Mouse (Mus musculus) hindbrain, postnatal 0 days (tissue): ENCODE measurements around the gene Gm13276. TPM values are rescaled to one million over a fixed set of nuclear protein-coding genes. Genes with fewer than 3 reads are reported as not detected.
A peak's percentile ranks its signal among the peaks of the same experiment; 100 is the strongest.
"Not testable (repeated sequence)": the region's sequence is repeated elsewhere in the genome, so short reads cannot be mapped to it uniquely, and the experiment has no call there.

ENCODE experiments used
- ATAC-seq: fragments of 200-750 bp; cut with Nextera tagmentation; 2 replicates; pipeline ENCODE4 v1.8.0; 2017; ENCODE audit warnings: mild to moderate bottlenecking, moderate TSS enrichment, moderate library complexity
- DNase-seq: peaks from one replicate; pipeline ENCODE4 v3.0.0-alpha.2; 2015; ENCODE audit warnings: low spot score
- H3K27ac ChIP-seq: fragments of 300-500 bp; sonication (generic); 2 replicates; pipeline ENCODE4 v1.5.1; 2014; ENCODE audit warnings: mild to moderate bottlenecking
- H3K27me3 ChIP-seq: fragments of 300-500 bp; sonication (generic); 2 replicates; pipeline ENCODE4 v1.6.1; 2014; ENCODE audit warnings: low read length, mixed read lengths; ENCODE audit not compliant: insufficient read depth
- H3K36me3 ChIP-seq: fragments of 300-500 bp; sonication (generic); 2 replicates; pipeline ENCODE4 v1.6.1; 2014; ENCODE audit warnings: low read length, mixed read lengths; ENCODE audit not compliant: insufficient read depth
- H3K4me1 ChIP-seq: fragments of 300-500 bp; sonication (generic); 2 replicates; pipeline ENCODE4 v1.6.1; 2014; ENCODE audit warnings: antibody characterized with exemption, low read length, mixed read lengths; ENCODE audit not compliant: insufficient read depth
- H3K4me2 ChIP-seq: fragments of 300-500 bp; sonication (generic); 2 replicates; pipeline ENCODE4 v1.6.1; 2014; ENCODE audit warnings: low read depth, mild to moderate bottlenecking, low read length, moderate library complexity, mixed read lengths
- H3K4me3 ChIP-seq: fragments of 300-500 bp; sonication (generic); 2 replicates; pipeline ENCODE4 v1.5.1; 2014; ENCODE audit warnings: low read length
- H3K9ac ChIP-seq: fragments of 300-500 bp; sonication (generic); replicated peaks from 2 replicates; pipeline ENCODE4 v1.6.1; 2014; ENCODE audit warnings: mild to moderate bottlenecking, low read length, moderate library complexity, mixed read lengths
- H3K9me3 ChIP-seq: fragments of 300-500 bp; sonication (generic); 2 replicates; pipeline ENCODE4 v1.6.1; 2016; ENCODE audit warnings: low read length, mixed read lengths
- CTCF ChIP-seq: IDR thresholded peaks from 2 replicates; pipeline ENCODE4 v1.5.1; 2016; ENCODE audit warnings: antibody characterized with exemption, control low read depth, low read depth
- WGBS: fragments of 180-500 bp; shearing (Covaris S2); extraction: QIAGEN DNeasy Blood & Tissue Kit; methylation state at CpG from one replicate; pipeline ENCODE4 v1.1.7; 2014; 5-methylcytosine and 5-hydroxymethylcytosine counted together
- polyA plus RNA-seq: library from polyadenylated mRNA; unstranded; fragments of >200 nt; fragmentation: Nextera tagmentation; extraction: Ambion mirVana; gene quantifications from 2 replicates; pipeline ENCODE4 v1.2.1, GENCODE M21; 2015
- total RNA-seq: library from RNA; depleted of rRNA; stranded (reverse); fragments of >200 nt; gene quantifications from 2 replicates; pipeline ENCODE4 v1.2.3, GENCODE M21; 2014

The Gm13276 gene
- total and polyA plus RNA-seq, 2 experiments from 2014 or later, result not detected

GRCm38 (mm10) chr4:88757628-88758031 lies 27.9 kb upstream of the Gm13276 start:
- 0% methylated on average over 19 of the region's 21 CpGs for WGBS
- H3K27ac ChIP-seq, result peak overlapping the region; percentile 78; the same call in 1 of the 2 replicates
- H3K27me3 ChIP-seq, H3K4me1 ChIP-seq, H3K36me3 ChIP-seq, H3K9ac ChIP-seq, H3K9me3 ChIP-seq: not testable (repeated sequence)
- DNase-seq (peak; percentile 92), ATAC-seq (peak; percentile 100)
- H3K4me2 ChIP-seq, result peak overlapping the region; percentile 63
- H3K4me3 ChIP-seq, result peak overlapping the region; percentile 41
- TF ChIP-seq CTCF, result peak; percentile 81

- 89% methylated on average over 9 of the region's 9 CpGs for WGBS
- DNase-seq, H3K4me2 ChIP-seq, H3K4me1 ChIP-seq, H3K9ac ChIP-seq, H3K4me3 ChIP-seq, H3K27me3 ChIP-seq, H3K9me3 ChIP-seq, H3K27ac ChIP-seq, H3K36me3 ChIP-seq, ATAC-seq: not testable (repeated sequence)
Observed at GRCm38 (mm10) chr4:88758751-88759150, 26.8 kb upstream of the Gm13276 start.

GRCm38 (mm10) chr4:88759610-88760268 lies 25.8 kb upstream of the Gm13276 start, which contains the start of gene Gm13283:
Gene Gm13283 (plus strand): TSS chr4:88760119.
- not testable (repeated sequence) for H3K27me3 ChIP-seq, H3K4me1 ChIP-seq, H3K9ac ChIP-seq, ATAC-seq, H3K9me3 ChIP-seq, H3K36me3 ChIP-seq, DNase-seq, H3K27ac ChIP-seq
- H3K4me2 ChIP-seq, result peak within 1 kb of the TSS; percentile 50
- H3K4me3 ChIP-seq, result peak within 1 kb of the TSS; percentile 25
- WGBS, result 23% methylated on average over 6 of the region's 14 CpGs

- H3K4me3 ChIP-seq, result peak overlapping the region; percentile 25
- H3K27ac ChIP-seq, H3K36me3 ChIP-seq, ATAC-seq, H3K9ac ChIP-seq, H3K9me3 ChIP-seq, H3K27me3 ChIP-seq, H3K4me1 ChIP-seq: not testable (repeated sequence)
- H3K4me2 ChIP-seq, result peak overlapping the region; percentile 50
- peak; percentile 66 for TF ChIP-seq CTCF
- peak; percentile 75 for DNase-seq
- WGBS, result 0% methylated on average over 21 of the region's 28 CpGs
Observed at GRCm38 (mm10) chr4:88760431-88760830, 25.1 kb upstream of the Gm13276 start.

GRCm38 (mm10) chr4:88761776-88762175 lies 23.7 kb upstream of the Gm13276 start:
- not testable (repeated sequence) for H3K4me1 ChIP-seq, H3K4me3 ChIP-seq, DNase-seq, H3K9ac ChIP-seq, H3K27ac ChIP-seq, H3K9me3 ChIP-seq, H3K27me3 ChIP-seq, H3K4me2 ChIP-seq, H3K36me3 ChIP-seq, ATAC-seq
- 69% methylated on average over 6 of the region's 8 CpGs for WGBS

GRCm38 (mm10) chr4:88762341-88762740 lies 23.2 kb upstream of the Gm13276 start:
- not testable (repeated sequence) for H3K9me3 ChIP-seq, H3K4me2 ChIP-seq, H3K9ac ChIP-seq, H3K27ac ChIP-seq, ATAC-seq, DNase-seq, H3K4me3 ChIP-seq, H3K36me3 ChIP-seq, H3K27me3 ChIP-seq, H3K4me1 ChIP-seq
- WGBS, result 58% methylated on average over 9 of the region's 9 CpGs

GRCm38 (mm10) chr4:88763384-88764018 lies 22.0 kb upstream of the Gm13276 start:
- Histone ChIP-seq H3K4me2 (peak overlapping the region; percentile 48; the same call in 1 of the 2 replicates), H3K4me3 (peak overlapping the region; percentile 25)
- DNase-seq, result peak; percentile 70
- peak; percentile 68 for TF ChIP-seq CTCF
- not testable (repeated sequence) for ATAC-seq, H3K9me3 ChIP-seq, H3K27me3 ChIP-seq, H3K27ac ChIP-seq, H3K9ac ChIP-seq, H3K4me1 ChIP-seq, H3K36me3 ChIP-seq
- WGBS, result 4% methylated on average over 21 of the region's 42 CpGs

GRCm38 (mm10) chr4:88773534-88773933 lies 12.0 kb upstream of the Gm13276 start, which contains the start of gene Gm13290:
Gene Gm13290 (plus strand): TSS chr4:88773834.
- H3K27ac ChIP-seq, H3K4me1 ChIP-seq, H3K27me3 ChIP-seq, ATAC-seq, H3K36me3 ChIP-seq, DNase-seq, H3K9me3 ChIP-seq, H3K4me3 ChIP-seq, H3K9ac ChIP-seq, H3K4me2 ChIP-seq: not testable (repeated sequence)
- whole genome bisulfite sequencing, result no CpG with 5 or more reads among the region's 32 CpGs

- H3K27ac ChIP-seq, H3K4me3 ChIP-seq, H3K4me1 ChIP-seq, ATAC-seq, H3K9me3 ChIP-seq, H3K9ac ChIP-seq, DNase-seq, H3K36me3 ChIP-seq, H3K27me3 ChIP-seq, H3K4me2 ChIP-seq: not testable (repeated sequence)
- WGBS, result no CpG with 5 or more reads among the region's 29 CpGs
Observed at GRCm38 (mm10) chr4:88776622-88777021, 8.9 kb upstream of the Gm13276 start, which contains the start of gene Gm13289. Gene Gm13289 (plus strand): TSS chr4:88776922.

GRCm38 (mm10) chr4:88779550-88779949 lies 6.0 kb upstream of the Gm13276 start, which contains the start of gene Gm13272:
Gene Gm13272 (plus strand): TSS chr4:88779850.
- not testable (repeated sequence) for H3K4me2 ChIP-seq, ATAC-seq, H3K9me3 ChIP-seq, H3K4me1 ChIP-seq, H3K27me3 ChIP-seq, H3K4me3 ChIP-seq, H3K36me3 ChIP-seq, DNase-seq, H3K27ac ChIP-seq, H3K9ac ChIP-seq
- no CpG with 5 or more reads among the region's 29 CpGs for WGBS
